Mouse (Mus musculus): ENCODE measurements around the gene Lmntd2. TPM values are rescaled to one million over a fixed set of nuclear protein-coding genes. Genes with fewer than 3 reads are reported as not detected.
A peak's percentile ranks its signal among the peaks of the same experiment; 100 is the strongest.
"Not testable (repeated sequence)": the region's sequence is repeated elsewhere in the genome, so short reads cannot be mapped to it uniquely, and the experiment has no call there.

The Lmntd2 gene
- total RNA-seq (2014; fragmentation: Nextera tagmentation) (not detected in 2 replicates), total RNA-seq (2017) (not detected in 2 replicates)

DNA sequence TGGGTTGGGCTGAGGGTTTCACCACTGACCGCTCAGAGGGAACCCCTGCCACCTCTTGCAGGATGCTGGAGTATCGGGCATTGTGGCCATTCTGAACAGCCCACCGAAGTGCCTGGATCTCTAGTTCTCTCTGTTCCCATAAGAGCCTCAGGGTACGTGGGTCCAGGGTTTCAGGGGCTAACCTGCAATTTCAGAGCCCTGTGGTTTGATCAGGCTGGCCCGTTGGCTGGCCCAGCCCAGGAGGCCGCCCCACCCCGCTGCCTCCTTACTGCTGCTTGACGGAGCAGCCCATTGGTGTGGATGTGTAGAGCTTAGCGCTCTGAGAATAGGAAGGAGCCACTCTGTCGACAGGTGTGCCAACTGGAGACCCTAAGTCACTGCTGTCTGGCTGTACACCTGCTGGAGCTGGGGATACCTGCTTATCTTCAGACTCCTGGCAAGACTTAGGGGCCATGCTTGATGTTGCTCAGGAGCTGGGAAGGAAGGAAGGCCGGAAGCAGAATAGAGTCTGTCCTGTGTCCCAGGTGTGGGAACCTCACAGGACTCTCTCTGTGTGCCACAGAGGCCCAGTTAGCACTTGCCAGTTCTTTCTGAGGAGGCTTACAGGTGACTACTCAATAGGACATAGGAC lies at the start of gene Lmntd2:
Gene Lmntd2 (minus strand): TSS at position 476 of the 631 bp plus-strand sequence.
- no peak for ATAC-seq (replicated peaks; ENCODE audit: low FRiP score, low TSS enrichment, poor library complexity, severe bottlenecking)

DNA sequence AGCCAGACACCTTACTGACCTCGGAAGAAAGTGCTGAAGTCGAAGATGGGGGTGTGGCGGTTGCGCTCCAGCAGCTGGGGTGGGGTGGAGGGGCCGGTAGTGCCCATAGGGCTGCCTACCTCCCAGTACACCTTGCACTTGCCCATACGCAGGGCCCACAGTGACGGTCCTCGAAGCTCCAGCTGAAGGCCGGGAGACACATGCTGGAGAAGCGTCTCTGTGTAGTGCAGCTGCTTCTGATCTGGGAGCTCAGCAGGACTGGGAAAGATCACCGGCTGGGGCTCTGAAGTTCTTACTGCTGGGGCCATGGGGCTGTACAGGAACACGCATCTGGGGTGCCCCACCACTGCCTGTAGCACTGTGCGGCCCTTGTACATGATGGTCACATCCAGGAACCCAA lies 49.8 kb upstream of the Lmntd2 start:
- ATAC-seq (replicated peaks; ENCODE audit: low FRiP score, low TSS enrichment, poor library complexity, severe bottlenecking) = no peak

DNA sequence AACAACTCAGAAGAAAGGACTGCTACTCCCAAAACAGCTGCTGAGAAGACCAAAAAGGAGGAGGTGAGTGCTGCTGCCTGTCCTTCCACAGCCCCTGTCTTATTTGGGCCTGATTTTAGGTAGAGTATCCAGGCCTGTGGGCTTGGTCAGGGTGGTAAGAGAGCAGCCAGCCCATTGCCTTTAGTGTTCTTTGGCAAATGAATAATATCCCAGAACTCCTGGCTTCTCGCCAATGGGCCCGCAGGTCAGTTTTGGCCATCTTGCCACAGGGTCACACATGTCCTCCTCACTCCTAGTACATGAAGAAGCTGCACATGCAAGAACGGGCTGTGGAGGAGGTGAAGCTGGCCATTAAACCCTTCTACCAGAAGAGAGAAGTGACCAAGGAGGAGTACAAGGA lies 47.6 kb upstream of the Lmntd2 start:
- ATAC-seq (replicated peaks; ENCODE audit: low FRiP score, low TSS enrichment, poor library complexity, severe bottlenecking) = no peak

DNA sequence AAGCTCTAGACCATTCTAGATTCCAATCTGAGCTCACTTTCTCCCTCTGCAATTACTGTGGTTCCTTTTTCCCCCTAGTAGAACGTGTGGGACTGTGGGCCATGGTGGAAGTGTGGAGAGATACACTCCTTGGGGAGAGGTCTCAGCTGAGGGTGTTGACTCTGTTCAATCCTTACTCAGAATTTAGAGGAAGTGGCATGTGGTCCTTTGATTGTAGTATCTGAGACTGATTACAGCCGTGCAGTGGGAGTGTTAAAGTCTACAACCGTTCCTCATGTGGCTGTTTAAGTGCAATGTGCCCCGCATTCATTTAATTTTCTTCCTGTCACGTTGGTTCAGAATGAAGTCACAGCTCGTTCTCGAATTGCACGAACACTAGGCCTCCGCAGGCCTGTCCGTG lies 42.3 kb upstream of the Lmntd2 start:
- ATAC-seq (replicated peaks; ENCODE audit: low FRiP score, low TSS enrichment, poor library complexity, severe bottlenecking) = no peak

DNA sequence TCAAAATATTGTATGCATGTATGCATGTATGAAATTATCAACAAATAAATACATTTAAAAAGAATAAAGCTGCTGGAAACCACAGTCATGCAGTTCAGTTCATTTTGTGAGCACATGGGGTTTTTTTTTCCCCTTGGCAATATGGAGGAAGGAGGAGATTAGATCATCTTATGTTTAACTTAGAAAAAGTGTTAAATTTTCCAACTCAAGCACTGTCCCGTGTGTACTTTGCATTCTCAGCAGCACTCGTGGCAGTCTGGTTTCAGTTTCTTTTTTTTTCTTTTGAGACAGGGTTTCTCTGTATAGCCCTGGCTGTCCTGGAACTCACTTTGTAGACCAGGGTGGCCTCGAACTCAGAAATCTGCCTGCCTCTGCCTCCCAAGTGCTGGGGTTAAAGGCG lies 36.6 kb upstream of the Lmntd2 start:
- not testable (repeated sequence) for ATAC-seq (replicated peaks; ENCODE audit: low FRiP score, low TSS enrichment, poor library complexity, severe bottlenecking)

DNA sequence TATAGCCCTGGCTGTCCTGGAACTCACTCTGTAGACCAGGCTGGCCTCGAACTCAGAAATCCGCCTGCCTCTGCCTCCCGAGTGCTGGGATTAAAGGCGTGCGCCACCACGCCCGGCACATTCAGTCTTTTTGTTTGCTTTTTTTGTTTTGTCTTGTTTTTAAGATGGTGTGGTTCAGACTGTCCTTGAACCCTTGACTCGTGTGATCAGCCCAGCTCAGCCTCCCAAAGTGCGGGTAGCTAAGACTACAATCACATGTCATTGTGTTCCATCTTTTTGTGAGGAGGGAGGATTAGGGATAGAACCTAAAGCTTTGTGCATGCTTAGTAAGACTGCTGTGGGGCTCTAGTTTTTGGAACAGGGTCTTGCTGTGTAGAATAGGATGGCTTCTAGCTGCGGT lies 17.7 kb upstream of the Lmntd2 start:
- no peak for ATAC-seq (replicated peaks; ENCODE audit: low FRiP score, low TSS enrichment, poor library complexity, severe bottlenecking)

DNA sequence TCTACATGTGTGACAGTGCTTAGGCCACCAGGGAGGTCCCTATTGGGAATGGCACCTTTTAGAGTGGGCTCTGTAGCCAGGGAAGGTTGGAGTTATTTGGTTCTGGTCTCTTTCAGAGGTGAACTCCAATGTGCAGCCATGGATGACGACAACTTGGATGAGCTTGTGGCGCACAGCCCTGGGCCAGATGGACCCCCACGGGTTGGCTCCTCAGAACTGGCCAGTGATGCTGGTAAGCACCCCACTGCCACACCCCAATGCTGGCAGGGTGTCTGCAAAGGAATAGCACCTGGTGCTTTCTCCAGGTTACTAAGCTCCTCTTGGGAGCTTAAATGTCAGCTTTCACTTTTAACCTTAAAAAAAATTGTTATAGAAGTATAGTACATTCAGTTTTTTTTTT lies 17.2 kb upstream of the Lmntd2 start:
- no peak for ATAC-seq (replicated peaks; ENCODE audit: low FRiP score, low TSS enrichment, poor library complexity, severe bottlenecking)

DNA sequence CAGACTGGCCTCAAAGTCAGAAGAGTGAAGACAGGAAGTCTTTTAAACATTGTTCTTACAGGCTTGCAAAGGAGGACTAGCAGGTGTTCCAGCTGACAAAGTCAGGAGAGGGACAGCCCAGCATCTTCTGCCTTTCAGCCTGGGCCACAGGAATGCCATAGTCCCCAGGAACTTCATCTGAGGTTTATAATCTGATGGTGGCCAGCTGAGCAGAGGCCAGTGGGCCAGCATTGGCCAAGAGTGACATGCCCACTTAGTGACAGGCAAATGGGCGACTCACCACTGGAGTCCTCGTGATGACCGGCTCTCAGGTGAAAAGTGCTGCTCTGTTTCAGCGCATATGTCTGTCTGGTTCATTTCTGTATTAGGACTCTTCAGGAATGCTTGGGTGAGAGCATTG lies 16.7 kb upstream of the Lmntd2 start:
- no peak for ATAC-seq (replicated peaks; ENCODE audit: low FRiP score, low TSS enrichment, poor library complexity, severe bottlenecking)

DNA sequence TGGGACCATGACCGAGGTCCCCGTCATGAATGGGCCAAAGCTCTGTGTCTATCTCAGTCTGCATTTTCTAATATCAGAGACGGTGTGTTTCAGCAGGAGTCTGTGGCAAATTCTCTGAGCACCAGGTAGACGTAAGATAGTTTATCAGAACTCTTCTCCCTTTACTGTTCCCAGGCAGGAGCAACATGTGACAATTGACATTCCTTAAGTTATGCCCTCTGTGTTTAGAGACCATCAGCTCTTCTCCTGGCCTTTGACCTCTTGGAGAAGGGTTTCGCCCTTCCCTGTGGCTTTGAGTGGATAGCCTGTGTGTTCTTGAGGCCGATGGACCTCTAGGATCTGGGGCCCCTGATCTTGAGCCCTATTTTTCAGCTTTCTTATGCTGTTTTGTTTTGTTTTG lies 15.8 kb upstream of the Lmntd2 start:
- no peak for ATAC-seq (replicated peaks; ENCODE audit: low FRiP score, low TSS enrichment, poor library complexity, severe bottlenecking)

DNA sequence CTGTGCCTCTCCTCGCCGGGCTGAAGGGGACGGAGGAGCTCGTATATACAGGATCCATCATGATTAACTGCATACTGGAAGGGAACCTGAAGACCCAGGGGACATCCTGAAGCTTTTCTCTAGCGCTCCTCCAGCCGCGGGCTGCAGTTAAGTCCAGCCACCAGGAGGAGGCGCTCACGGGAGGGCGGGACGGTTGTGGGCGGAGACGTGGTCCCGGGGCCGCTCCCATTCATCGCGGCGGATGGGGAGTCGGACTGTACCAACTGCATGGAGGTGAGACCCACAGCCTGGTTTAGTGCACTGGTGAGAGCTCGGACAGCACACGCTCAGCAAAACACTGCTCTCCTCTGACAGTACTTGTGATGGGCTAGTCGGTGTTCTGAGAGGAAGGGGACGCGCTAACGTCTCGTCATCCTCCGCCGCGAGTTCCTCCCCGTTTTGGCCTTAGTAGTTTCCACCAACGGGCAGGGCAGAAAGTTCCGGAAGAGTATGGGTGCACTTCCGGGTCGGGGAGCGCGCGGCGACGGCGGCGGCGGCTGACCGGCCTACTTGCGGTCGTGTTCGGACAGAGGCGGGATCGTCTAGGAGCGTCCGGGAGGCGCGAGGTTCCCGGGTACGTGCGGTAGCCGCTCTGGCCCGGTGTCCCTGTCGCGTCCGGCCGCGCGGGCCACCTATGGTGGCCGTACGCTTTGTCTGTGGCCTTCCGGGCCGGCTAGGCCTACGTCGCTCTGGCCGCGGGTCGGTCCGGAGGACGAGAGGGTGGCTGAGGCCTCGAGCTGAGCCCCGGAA lies 14.6 kb upstream of the Lmntd2 start, which contains the start of gene Phrf1:
Gene Phrf1 (plus strand): TSS at position 506 of the 789 bp plus-strand sequence.
- ATAC-seq (replicated peaks; ENCODE audit: low FRiP score, low TSS enrichment, poor library complexity, severe bottlenecking) = peak; percentile 90

DNA sequence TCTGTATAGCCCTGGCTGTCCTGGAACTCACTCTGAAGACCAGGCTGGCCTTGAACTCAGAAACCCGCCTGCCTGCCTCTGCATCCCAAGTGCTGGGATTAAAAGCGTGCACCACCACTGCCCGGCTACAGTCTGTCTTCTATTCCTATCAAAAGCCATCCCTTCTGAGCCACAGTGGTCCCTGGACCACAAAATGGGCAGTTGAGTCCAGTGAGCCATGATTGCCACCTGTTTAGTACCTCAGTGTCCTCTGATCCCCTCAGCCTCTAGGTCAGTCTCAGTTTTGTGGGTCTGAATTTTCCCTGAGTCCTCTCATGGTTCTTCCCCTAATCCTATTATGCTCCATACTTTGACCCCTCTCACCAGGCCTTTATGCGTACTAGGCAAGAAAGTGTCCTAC lies 13.9 kb upstream of the Lmntd2 start:
- no peak for ATAC-seq (replicated peaks; ENCODE audit: low FRiP score, low TSS enrichment, poor library complexity, severe bottlenecking)

DNA sequence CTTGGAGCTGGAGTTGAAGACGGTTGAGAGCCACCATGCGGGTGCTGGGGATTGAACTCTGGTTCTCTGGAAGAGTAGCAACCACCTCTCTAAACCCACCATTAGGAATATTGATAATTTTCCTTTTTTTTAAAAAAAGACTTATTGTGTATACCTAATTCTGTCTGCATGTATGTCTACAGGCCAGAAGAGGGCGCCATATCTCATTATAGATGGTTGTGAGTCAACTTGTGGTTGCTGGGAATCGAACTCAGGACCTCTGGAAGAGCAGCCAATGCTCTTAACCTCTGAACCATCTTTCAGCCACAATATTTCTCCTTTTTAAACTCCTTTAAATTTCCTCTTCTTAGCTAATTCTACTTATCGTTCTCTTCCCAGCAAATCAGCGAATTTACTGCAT lies 12.7 kb upstream of the Lmntd2 start:
- ATAC-seq (replicated peaks; ENCODE audit: low FRiP score, low TSS enrichment, poor library complexity, severe bottlenecking) = no peak

DNA sequence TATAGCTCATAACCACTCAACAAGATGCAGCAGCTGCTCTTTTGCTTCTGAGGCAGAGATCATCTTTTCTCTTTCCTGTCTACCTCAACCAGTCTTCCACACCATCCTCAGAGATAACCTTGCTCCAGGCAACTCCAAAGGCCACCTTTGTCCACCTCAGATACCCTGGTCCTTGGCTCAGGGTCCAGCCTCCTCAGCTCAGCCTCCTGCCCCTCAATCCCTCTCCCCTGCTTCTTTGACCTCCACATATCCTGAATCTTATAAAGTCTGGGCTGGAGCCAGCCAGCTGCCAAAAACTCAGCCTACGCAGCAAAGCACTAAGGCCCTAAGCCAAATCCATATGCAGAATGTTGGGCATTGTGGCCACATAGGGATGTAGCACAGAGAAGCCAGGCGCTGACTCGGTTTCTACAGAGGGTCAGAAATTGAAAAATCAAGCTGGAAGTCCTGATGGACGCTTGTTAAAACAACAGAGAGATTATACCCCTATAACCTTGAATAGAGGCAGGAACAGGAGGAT lies 8.9 kb upstream of the Lmntd2 start:
- ATAC-seq (replicated peaks; ENCODE audit: low FRiP score, low TSS enrichment, poor library complexity, severe bottlenecking) = no peak

DNA sequence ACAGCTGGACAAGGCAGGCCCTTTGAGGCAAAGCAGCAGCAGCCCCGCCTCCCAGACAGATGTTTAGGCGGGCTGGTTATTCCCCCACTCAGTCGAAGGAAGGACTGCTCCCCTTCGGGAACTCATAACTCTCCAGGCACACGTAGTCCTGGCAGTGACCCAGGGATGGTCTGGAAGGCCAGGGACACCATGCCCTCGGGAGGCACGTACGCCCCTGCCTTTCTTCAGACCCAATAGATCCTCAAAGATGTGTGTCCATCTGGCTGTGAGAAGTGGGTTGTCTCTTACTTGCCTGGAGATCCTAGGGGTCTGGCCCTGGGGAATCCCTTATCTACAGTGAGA lies 8.2 kb upstream of the Lmntd2 start:
- no peak for ATAC-seq (replicated peaks; ENCODE audit: low FRiP score, low TSS enrichment, poor library complexity, severe bottlenecking)

DNA sequence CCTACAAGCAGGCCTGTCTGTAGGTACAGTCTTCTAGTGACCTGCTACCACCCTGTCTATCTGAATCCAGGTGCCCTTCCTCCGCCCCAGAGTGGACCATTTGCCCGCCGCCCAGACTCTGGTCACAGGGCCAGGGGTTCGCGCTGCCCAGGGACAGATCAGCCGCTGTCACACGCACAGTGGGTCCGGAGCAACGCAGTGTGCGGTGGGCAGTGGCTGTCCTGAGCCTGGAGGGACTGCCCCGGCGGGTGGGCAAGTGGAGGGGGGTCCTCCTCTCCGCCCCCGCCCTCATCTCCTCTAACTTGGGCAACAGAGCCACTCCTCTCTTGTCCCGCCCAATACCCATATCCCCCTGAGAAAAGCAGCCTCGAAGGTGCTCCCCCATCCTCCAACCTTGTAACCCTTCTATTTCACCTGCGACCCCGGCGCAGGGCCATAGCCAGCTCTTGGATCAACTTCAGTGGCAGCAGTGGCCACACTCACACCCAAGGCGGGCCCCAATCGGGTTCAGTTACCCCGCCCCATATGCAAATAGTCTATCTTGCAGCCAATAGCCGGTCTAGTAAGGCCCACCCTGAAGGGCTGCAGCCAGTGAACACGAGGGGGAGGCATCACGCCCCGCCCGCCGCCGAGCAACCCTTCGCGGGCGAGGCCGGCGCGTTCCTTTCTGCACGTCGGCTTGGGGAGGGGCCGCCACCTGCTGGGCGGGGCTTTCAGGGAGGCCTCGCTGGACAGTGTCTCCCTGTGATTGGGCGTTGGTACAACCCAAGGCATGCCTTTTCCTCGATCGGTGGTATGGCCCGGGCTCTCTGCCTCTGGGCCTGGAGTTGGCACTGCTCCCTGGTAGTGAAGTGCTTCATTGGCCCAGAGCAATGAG lies 7.6 kb upstream of the Lmntd2 start:
- ATAC-seq (replicated peaks; ENCODE audit: low FRiP score, low TSS enrichment, poor library complexity, severe bottlenecking) = peak; percentile 95

DNA sequence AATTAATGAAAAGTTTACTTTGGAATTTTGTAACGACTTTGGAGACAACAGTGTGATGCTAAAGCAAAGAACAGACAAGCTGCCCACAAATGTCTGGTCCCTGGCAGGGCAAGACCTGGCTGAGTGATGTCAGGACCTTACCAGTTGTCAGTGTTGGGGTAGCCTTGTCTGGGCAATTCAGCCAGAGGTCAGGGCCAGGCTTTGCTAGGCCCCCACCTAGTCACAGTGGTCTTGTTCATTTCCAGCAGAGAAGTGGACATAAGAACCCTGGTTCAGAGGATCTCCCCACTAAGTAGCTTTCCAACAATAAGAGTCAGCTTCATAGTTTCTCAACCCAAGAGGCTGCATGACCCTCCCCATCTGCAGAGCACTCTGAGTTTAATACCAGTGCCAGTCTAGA lies 6.5 kb upstream of the Lmntd2 start:
- no peak for ATAC-seq (replicated peaks; ENCODE audit: low FRiP score, low TSS enrichment, poor library complexity, severe bottlenecking)

DNA sequence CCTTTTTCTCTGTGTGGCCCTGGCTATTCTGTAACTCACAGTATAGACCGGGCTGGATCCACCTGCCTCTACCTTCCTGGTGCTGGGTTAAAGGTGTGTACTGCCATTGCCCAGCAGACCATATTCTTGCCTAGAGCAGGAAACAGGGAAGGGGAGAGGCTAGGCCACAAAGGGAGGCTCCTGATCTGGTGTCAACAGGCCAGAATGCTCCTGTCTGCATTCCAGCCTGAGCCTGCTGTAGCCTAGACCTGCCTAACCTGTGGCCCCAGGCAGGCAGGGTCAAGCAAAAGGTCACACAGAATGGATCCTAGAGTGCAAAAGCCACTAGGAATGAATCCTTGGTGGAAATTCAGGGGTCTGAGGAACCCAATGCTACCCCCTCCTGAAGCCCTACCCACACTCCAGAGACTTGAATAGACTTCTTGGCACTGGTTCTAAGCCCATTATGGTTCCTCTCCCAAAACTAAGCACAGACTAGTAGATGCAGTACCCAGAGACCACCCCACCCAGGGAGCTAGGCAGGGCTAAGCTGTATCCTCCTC lies 5.7 kb upstream of the Lmntd2 start:
- no peak for ATAC-seq (replicated peaks; ENCODE audit: low FRiP score, low TSS enrichment, poor library complexity, severe bottlenecking)

DNA sequence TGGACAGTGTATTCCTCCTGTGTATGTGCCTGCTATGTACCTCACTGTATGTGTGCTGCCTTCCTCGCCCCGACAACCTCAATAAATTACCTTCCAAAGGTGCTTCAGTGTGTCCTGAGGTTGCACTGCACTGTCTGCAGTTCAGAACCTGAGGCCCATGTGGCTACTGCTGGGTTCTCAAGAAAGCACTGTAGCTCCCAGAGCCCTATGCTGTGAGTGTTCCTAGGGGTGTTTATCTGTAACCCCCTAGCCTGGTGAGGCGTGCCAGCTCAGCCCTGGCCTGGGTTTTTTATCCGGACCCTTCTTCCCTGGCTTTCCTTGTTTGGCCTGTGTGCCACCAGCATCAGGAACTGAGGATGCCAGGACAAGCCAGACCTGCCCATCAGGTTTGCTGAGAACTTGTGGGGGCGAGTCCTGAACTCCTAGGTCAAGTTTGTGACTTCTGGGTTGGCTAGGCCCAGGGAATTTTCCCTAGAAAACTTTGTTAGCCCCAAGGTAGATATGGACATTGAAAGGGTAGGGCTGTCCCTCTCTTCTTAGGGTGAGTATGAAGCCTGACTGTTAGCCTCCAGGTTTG lies 4.8 kb upstream of the Lmntd2 start:
- ATAC-seq (replicated peaks; ENCODE audit: low FRiP score, low TSS enrichment, poor library complexity, severe bottlenecking) = no peak

DNA sequence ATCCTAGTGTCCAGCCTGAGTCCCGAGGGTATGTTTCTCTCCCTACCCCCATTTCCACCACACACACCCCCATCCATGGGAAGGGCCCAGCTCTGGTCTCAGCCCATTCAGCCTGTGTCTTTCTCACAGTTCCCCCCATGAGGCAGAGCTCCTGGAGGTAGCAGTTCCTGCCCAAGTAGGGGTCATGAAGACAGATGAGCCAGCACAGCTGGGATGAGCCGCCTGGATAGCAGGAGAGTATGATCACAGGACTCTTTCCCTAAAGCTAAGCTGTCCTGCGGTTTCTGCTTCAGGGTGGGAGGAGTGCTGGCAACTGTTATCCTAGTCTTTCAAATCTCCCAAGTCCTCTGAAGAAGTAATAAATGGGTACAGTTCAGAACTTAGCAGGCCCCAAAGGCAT lies 4.3 kb upstream of the Lmntd2 start:
- ATAC-seq (replicated peaks; ENCODE audit: low FRiP score, low TSS enrichment, poor library complexity, severe bottlenecking) = no peak

All from megakaryocyte-erythroid progenitor cell, adult 5-6 weeks (primary cell).